Mouse (Mus musculus): ENCODE data around the gene Rala. TPM values are rescaled to one million over a fixed set of nuclear protein-coding genes. Genes with fewer than 3 reads are reported as not detected.

Gene Rala
- total and polyA plus RNA-seq, 3 experiments: 26.7 to 45.3 (median 31.1) TPM

DNA sequence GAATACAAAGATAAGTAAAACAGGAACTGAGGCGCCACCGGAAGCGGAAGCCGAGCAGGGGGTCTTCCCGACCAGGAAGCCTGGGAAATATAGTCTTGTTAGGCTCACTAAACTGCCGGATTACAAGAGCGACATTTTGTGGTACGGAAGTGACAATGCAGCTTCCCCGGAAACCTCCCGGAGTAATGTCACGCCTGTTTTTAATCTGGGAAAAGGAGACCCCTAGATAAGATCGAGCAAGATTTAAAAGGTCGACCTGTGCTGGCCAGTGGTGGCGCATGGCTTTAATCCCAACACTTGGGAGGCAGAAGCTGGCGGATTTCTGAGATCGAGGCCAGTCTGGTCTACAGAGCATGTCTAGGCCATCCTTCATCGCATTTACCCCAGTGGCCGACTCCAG, 5.5 kb upstream of the Rala start:
- no peak overlapping the region for H3K4me2 ChIP-seq (ENCODE audit: insufficient read depth, low read depth, poor library complexity, severe bottlenecking)
- in situ Hi-C loops (cut with MboI; ENCODE audit: low pct_ligation_motif_present, low pct_unique_long_range_greater_than_20kb, low sequenced_read_pairs) (loop anchor here (10.0 kb wide), 1 partner anchor 45 kb away; the partner anchor contains the start of gene Yae1d1), dilution Hi-C loops (cut with MboI; ENCODE audit: extremely low pct_ligation_motif_present, extremely low pct_unique_long_range_greater_than_20kb, low sequenced_read_pairs) (no loop called here)
- H3K79me2 ChIP-seq (replicated peaks; ENCODE audit: control insufficient read depth, extremely low read depth, insufficient read depth, poor library complexity, severe bottlenecking): no peaks in the 10 kb centered on the region
- H3K27ac ChIP-seq (ENCODE audit: insufficient read depth, low read depth): no peak overlapping the region
- no peaks in the 10 kb centered on the region for H3K27me3 ChIP-seq (replicated peaks)
- TF ChIP-seq IRF4 (IDR thresholded peaks at IDR 0.05; ENCODE audit: low read depth, low read length) (no peak), KAT2A (IDR thresholded peaks at IDR 0.05; ENCODE audit: insufficient replicate concordance, low read length) (no peak), ZNF384 (IDR thresholded peaks at IDR 0.05; ENCODE audit: low read depth, low read length) (no peak)
- no peak for DNase-seq (ENCODE audit: extremely low read depth)
- H3K4me1 ChIP-seq (ENCODE audit: control insufficient read depth in 1 of 2, insufficient read depth in 2 of 2): peaks cover 4 to 25% of the 10 kb centered on the region in 2 experiments; a peak in 2 of 4 replicates
- H3K4me3 ChIP-seq (replicated peaks in 1 of 3; ENCODE audit: low read depth in 2 of 3, low read length in 2 of 3, poor library complexity in 1 of 3): no peak overlapping the region
- H3K9me3 ChIP-seq (replicated peaks; ENCODE audit: low read length): no peaks in the 10 kb centered on the region
- H3K36me3 ChIP-seq (replicated peaks in 1 of 2; ENCODE audit: control insufficient read depth in 1 of 2, insufficient read depth in 1 of 2, low read length in 1 of 2): no peaks in the 10 kb centered on the region
- no peak overlapping the region for H3K9ac ChIP-seq (ENCODE audit: insufficient read depth, low read depth)

DNA sequence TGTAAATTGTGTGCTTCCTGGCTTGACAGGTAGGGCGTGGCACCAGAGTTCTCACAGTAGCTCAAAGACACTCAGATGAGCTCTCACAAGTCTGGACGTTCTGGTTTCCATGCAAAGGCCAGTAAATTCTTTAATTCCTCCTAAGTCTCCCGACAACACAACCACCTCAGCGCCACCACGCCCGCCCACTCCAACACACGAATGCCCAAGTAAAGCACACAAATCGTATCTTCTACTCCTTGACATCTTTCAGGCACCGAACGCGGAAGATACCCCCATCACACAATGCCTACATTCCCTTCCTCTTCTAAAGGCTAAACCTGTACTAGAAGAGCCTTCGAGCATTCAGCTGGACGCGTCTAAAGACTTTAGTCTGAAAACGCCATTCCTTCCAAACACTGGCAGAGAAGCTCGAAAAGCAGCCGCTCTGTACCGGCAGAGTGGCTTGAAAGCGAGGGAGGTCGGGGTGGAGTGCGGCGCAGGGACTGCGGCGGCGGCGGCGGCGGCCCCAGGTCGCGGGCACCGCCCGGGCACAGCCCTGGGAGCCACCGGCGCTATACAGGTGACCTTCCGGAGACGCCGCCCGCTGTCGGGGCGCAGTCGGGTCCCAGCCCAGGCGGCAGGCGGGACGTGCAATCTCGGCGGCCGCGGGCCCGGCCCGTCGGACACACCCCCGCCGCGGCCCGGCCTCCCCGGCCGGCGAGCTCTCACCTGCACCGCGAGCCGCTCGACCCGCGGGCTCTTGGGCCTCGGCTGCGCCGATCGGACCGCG, 547 bp downstream of the Rala start:
- peaks cover 4 to 37% of the 10 kb centered on the region in 2 experiments; a peak in 2 of 4 replicates for H3K4me1 ChIP-seq (ENCODE audit: control insufficient read depth in 1 of 2, insufficient read depth in 2 of 2)
- peak; percentile 36 for DNase-seq (ENCODE audit: extremely low read depth)
- in situ Hi-C loops (cut with MboI; ENCODE audit: low pct_ligation_motif_present, low pct_unique_long_range_greater_than_20kb, low sequenced_read_pairs): loop anchor here (10.0 kb wide), 1 partner anchor 51 kb away; the partner anchor contains the start of gene Yae1d1

DNA sequence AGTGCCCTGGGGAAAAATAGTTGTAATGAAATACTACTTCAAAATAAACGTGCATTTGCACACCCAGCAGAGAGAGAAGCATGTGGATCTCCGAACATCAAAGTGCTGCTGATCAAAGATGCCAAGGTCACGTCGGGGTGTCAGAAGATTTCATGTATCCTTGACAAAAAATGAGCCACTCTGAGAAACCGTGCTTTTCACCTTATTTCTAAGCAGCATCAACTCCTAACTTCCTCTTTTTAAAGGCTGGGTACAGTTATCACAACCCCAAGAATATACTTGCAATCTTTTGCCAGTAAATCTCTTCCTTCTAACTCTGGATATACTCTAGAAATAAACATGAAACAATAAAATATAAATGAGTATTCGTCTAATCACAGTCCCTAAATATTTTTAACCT, 1.7 kb downstream of the Rala start:
- Histone ChIP-seq H3K36me3 (replicated peaks in 1 of 2; ENCODE audit: control insufficient read depth in 1 of 2, insufficient read depth in 1 of 2, low read length in 1 of 2) (peaks cover 0 to 3% of the 10 kb centered on the region in 2 experiments), H3K4me1 (ENCODE audit: control insufficient read depth in 1 of 2, insufficient read depth in 2 of 2) (peaks cover 0 to 27% of the 10 kb centered on the region in 2 experiments; a peak in 2 of 4 replicates), H3K27me3 (replicated peaks) (no peaks in the 10 kb centered on the region), H3K4me3 (replicated peaks in 1 of 3; ENCODE audit: low read depth in 2 of 3, low read length in 2 of 3, poor library complexity in 1 of 3) (no peak overlapping the region), H3K79me2 (replicated peaks; ENCODE audit: control insufficient read depth, extremely low read depth, insufficient read depth, poor library complexity, severe bottlenecking) (peaks cover 4% of the 10 kb centered on the region; the same call in 1 of the 2 replicates), H3K4me2 (ENCODE audit: insufficient read depth, low read depth, poor library complexity, severe bottlenecking) (no peak overlapping the region), H3K9me3 (replicated peaks; ENCODE audit: low read length) (no peaks in the 10 kb centered on the region), H3K27ac (ENCODE audit: insufficient read depth, low read depth) (no peak overlapping the region), H3K9ac (ENCODE audit: insufficient read depth, low read depth) (no peak overlapping the region)
- TF ChIP-seq EP300 (IDR thresholded peaks at IDR 0.05; ENCODE audit: low read length) (no peak), GABPA (IDR thresholded peaks at IDR 0.05; ENCODE audit: insufficient replicate concordance, low read depth, low read length) (no peak)
- in situ Hi-C loops (cut with MboI; ENCODE audit: low pct_ligation_motif_present, low pct_unique_long_range_greater_than_20kb, low sequenced_read_pairs): loop anchor here (10.0 kb wide), 1 partner anchor 52 kb away; the partner anchor contains the start of gene Yae1d1
- no peak for DNase-seq (ENCODE audit: extremely low read depth)
- dilution Hi-C loops (cut with MboI; ENCODE audit: extremely low pct_ligation_motif_present, extremely low pct_unique_long_range_greater_than_20kb, low sequenced_read_pairs): no loop called here

More for the DNA sequence above, 547 bp downstream of the Rala start:
- Histone ChIP-seq H3K4me2 (ENCODE audit: insufficient read depth, low read depth, poor library complexity, severe bottlenecking) (peak overlapping the region; percentile 43), H3K36me3 (replicated peaks in 1 of 2; ENCODE audit: control insufficient read depth in 1 of 2, insufficient read depth in 1 of 2, low read length in 1 of 2) (peaks cover 0 to 3% of the 10 kb centered on the region in 2 experiments), H3K9ac (ENCODE audit: insufficient read depth, low read depth) (peak overlapping the region; percentile 67), H3K27ac (ENCODE audit: insufficient read depth, low read depth) (no peak overlapping the region), H3K79me2 (replicated peaks; ENCODE audit: control insufficient read depth, extremely low read depth, insufficient read depth, poor library complexity, severe bottlenecking) (peaks cover 4% of the 10 kb centered on the region; the same call in 1 of the 2 replicates), H3K9me3 (replicated peaks; ENCODE audit: low read length) (no peaks in the 10 kb centered on the region), H3K4me3 (replicated peaks in 1 of 3; ENCODE audit: low read depth in 2 of 3, low read length in 2 of 3, poor library complexity in 1 of 3) (peak overlapping the region; percentile 75 to 94 (median 75)), H3K27me3 (replicated peaks) (no peaks in the 10 kb centered on the region)
- TF ChIP-seq TBP (conservative IDR thresholded peaks at IDR 0.05; ENCODE audit: low read depth, low read length) (no peak), JUN (IDR thresholded peaks at IDR 0.05; ENCODE audit: insufficient read depth, low read depth, low read length) (no peak), UBTF (IDR thresholded peaks at IDR 0.05; ENCODE audit: low read depth, low read length) (peak; percentile 75; the same call in 1 of the 2 replicates), EP300 (IDR thresholded peaks at IDR 0.05; ENCODE audit: low read length) (no peak), SMC3 (IDR thresholded peaks at IDR 0.05; ENCODE audit: low read depth, low read length) (no peak), KAT2A (IDR thresholded peaks at IDR 0.05; ENCODE audit: insufficient replicate concordance, low read length) (no peak), GABPA (IDR thresholded peaks at IDR 0.05; ENCODE audit: insufficient replicate concordance, low read depth, low read length) (no peak), RCOR1 (conservative IDR thresholded peaks at IDR 0.05; ENCODE audit: low read depth, low read length) (no peak), JUND (conservative IDR thresholded peaks at IDR 0.05; ENCODE audit: low read depth, low read length) (no peak), MAFK (IDR thresholded peaks at IDR 0.05; ENCODE audit: insufficient replicate concordance, low read length) (no peak), MAZ (IDR thresholded peaks at IDR 0.05; ENCODE audit: low read depth, low read length) (no peak), MAX (IDR thresholded peaks at IDR 0.05; ENCODE audit: low read length) (no peak), MYC (IDR thresholded peaks at IDR 0.05; ENCODE audit: low read depth, low read length) (no peak), SIN3A (IDR thresholded peaks at IDR 0.05; ENCODE audit: low read length) (peak; percentile 66)
- dilution Hi-C loops (cut with MboI; ENCODE audit: extremely low pct_ligation_motif_present, extremely low pct_unique_long_range_greater_than_20kb, low sequenced_read_pairs): no loop called here

Data from CH12.LX (cell line).